Mouse (Mus musculus) midbrain, embryonic 13.5 days (tissue): ENCODE measurements around the gene Cask. TPM values are rescaled to one million over a fixed set of nuclear protein-coding genes. Genes with fewer than 3 reads are reported as not detected.
"Not testable (repeated sequence)": the region's sequence is repeated elsewhere in the genome, so short reads cannot be mapped to it uniquely, and the experiment has no call there.

Source experiments
- ATAC-seq: fragments of 200-750 bp; cut with Nextera tagmentation; 2 replicates; pipeline ENCODE4 v1.8.0; 2017; ENCODE audit warnings: mild to moderate bottlenecking, moderate TSS enrichment, moderate library complexity
- H3K27ac ChIP-seq: fragments of 300-500 bp; sonication (generic); 2 replicates; pipeline ENCODE4 v1.5.1; 2015; ENCODE audit warnings: inconsistent platforms, mild to moderate bottlenecking, moderate library complexity
- H3K27me3 ChIP-seq: fragments of 300-500 bp; sonication (generic); 2 replicates; pipeline ENCODE4 v1.6.1; 2015; ENCODE audit warnings: mild to moderate bottlenecking, inconsistent platforms
- H3K36me3 ChIP-seq: fragments of 300-500 bp; sonication (generic); 2 replicates; pipeline ENCODE4 v1.6.1; 2015; ENCODE audit warnings: mild to moderate bottlenecking, inconsistent platforms
- H3K4me1 ChIP-seq: fragments of 300-500 bp; sonication (generic); replicated peaks from 2 replicates; pipeline ENCODE4 v1.6.1; 2015; ENCODE audit warnings: inconsistent platforms
- H3K4me2 ChIP-seq: fragments of 300-500 bp; sonication (generic); replicated peaks from 2 replicates; pipeline ENCODE4 v1.6.1; 2015; ENCODE audit warnings: moderate library complexity, mild to moderate bottlenecking, inconsistent platforms
- H3K4me3 ChIP-seq: fragments of 300-500 bp; sonication (generic); replicated peaks from 2 replicates; pipeline ENCODE4 v1.5.1; 2015; ENCODE audit warnings: mild to moderate bottlenecking, inconsistent platforms
- H3K9ac ChIP-seq: fragments of 300-500 bp; sonication (generic); replicated peaks from 2 replicates; pipeline ENCODE4 v1.6.1; 2015; ENCODE audit warnings: mild to moderate bottlenecking, inconsistent platforms
- H3K9me3 ChIP-seq: fragments of 300-500 bp; sonication (generic); 2 replicates; pipeline ENCODE4 v1.6.1; 2016; ENCODE audit warnings: mild to moderate bottlenecking, inconsistent platforms
- WGBS: fragments of 180-500 bp; shearing (Covaris S2); methylation state at CpG from one replicate; pipeline ENCODE4 v1.1.7; 2015; 5-methylcytosine and 5-hydroxymethylcytosine counted together
- polyA plus RNA-seq: library from polyadenylated mRNA; unstranded; fragments of >200 nt; fragmentation: Nextera tagmentation; extraction: Ambion mirVana; gene quantifications from 2 replicates; pipeline ENCODE4 v1.2.1, GENCODE M21; 2015

Cask gene
- polyA plus RNA-seq, 1 experiment from 2014 or later, result 45.7 TPM

DNA sequence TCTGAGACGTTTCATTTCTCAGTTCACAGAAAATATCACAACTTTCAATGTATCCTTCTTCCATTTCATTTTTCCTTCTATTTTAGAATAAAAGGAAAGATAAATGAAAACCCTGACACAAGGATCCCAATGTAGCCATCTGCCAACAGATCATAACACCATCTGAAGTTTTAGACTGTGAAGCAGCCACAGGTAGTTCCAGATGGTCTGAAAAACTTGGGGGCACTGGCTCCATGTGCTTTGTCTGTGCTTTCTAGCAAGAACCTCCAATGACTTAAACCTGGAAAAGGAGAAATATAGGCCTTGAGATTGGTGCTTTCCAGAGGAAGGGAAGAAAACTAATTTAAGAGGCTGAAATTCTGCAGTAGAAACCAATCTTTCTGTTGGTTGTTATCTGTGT is 28.4 kb downstream of the Cask start:
- no peaks in the 10 kb centered on the region for H3K27me3 ChIP-seq
- 80% methylated on average over 1 of the region's 1 CpGs for WGBS
- no peak for ATAC-seq

DNA sequence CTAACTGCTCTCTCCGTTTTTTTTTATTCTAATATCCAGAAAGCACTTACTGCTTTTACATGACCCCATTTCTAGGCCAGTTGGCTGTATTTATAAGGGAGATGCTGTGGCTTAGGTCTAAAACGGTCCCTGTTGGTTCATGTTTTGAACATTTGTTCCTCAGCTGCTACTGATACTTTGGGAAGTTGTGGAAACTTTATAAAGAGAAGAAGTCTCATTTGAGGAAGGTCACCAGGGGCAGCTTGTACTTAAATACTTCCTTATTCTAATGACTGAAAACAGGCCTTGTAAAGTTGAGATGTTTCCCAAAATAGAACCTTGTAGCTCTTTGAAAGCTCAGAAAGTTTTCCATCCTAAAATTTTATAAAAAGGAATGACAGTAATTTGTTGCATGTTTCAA is 52.4 kb downstream of the Cask start:
- WGBS, result 82% methylated on average over 2 of the region's 2 CpGs
- Histone ChIP-seq H3K4me2 (no peak overlapping the region), H3K9me3 (no peaks in the 10 kb centered on the region), H3K27ac (no peak overlapping the region), H3K27me3 (no peaks in the 10 kb centered on the region), H3K4me3 (no peak overlapping the region), H3K4me1 (no peaks in the 10 kb centered on the region), H3K36me3 (no peaks in the 10 kb centered on the region), H3K9ac (no peak overlapping the region)
- ATAC-seq, result no peak

More for the DNA sequence above, 28.4 kb downstream of the Cask start:
- Histone ChIP-seq H3K4me2 (no peak overlapping the region), H3K36me3 (no peaks in the 10 kb centered on the region), H3K4me1 (no peaks in the 10 kb centered on the region), H3K4me3 (no peak overlapping the region), H3K9me3 (no peaks in the 10 kb centered on the region), H3K9ac (no peak overlapping the region), H3K27ac (no peak overlapping the region)

DNA sequence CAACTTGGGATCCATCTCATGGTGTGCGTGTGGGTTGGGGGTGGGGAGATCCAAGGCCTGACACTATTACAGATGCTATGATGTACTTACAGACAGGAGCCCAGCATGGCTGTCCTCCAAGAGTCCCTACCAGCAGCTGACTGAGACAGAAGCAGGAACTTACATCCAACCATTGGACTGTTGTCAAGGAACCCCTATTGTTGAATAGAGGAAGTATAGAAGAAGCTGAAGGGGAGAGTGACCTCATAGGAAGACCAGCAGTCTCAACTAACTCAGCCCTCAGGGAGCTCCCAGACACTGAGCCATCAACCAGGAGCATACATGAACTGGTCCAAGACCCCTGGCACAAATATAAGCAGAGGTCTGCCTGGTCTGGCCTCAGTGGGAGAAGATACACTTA is 85.5 kb downstream of the Cask start:
- WGBS, result 91% methylated on average over 1 of the region's 1 CpGs
- H3K4me1 ChIP-seq, result no peaks in the 10 kb centered on the region

DNA sequence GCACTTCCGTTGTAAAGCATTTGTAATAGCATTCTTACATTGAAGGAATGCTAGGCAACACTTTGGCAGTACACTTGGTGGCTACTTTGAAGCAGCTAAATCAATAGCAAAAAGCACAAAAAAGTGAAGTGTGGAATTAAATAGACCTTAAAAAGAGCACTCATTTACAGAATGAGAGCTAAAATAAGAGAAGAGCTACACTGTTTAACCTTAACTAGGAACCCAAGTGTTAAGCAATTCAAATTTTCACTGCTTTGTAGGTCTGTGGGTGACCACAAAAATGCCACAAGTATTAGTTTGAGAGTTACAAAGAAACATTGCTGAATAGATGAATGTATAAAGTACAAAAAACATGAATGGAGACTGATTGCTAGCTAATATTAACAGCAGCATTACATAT is 86.1 kb downstream of the Cask start:
- Histone ChIP-seq H3K27ac (no peak overlapping the region), H3K36me3 (no peaks in the 10 kb centered on the region), H3K4me2 (no peak overlapping the region), H3K9ac (no peak overlapping the region), H3K9me3 (no peaks in the 10 kb centered on the region), H3K4me3 (no peak overlapping the region), H3K4me1 (no peaks in the 10 kb centered on the region), H3K27me3 (no peaks in the 10 kb centered on the region)
- ATAC-seq, result no peak
- 73% methylated on average over 1 of the region's 1 CpGs for WGBS

More for the DNA sequence above, 85.5 kb downstream of the Cask start:
- no peak for ATAC-seq
- Histone ChIP-seq H3K27ac (no peak overlapping the region), H3K4me2 (no peak overlapping the region), H3K4me3 (no peak overlapping the region), H3K9me3 (no peaks in the 10 kb centered on the region), H3K36me3 (no peaks in the 10 kb centered on the region), H3K27me3 (no peaks in the 10 kb centered on the region), H3K9ac (no peak overlapping the region)

DNA sequence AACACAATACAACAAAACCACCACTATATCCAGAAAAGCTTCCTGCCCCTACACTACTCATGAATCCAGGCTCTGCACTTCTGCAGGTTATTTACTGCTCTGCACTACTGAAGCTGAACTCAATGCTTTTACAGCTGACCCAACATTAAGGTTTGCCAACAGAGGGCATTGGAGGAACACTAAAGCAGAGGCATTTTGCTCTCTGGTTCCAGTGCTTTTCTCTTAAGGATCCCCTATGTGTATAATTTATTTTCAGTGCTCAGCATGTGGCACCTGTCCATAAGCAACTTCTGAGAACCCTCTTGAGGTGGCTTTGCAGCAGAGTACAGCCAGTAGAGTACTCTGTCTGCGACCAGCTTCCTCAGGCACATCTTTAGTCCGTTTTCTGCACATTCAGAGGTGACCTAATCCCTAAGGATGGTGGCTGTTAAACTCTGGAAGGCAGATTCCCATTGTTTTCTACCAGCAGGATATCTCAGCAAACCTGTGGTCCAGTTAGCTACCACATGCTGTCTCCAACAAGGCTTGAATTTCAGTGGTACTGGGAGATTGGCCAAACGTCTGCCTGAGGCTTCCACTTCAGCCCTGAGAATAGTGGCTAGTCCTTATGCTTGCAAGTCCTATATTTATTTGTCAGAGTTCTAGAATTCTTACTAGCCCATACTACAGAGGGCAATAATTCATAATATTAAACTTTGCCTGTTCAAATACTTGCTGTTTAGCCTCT is 93.7 kb downstream of the Cask start:
- no peaks in the 10 kb centered on the region for H3K27me3 ChIP-seq
- ATAC-seq, result no peak
- H3K4me3 ChIP-seq, result no peak overlapping the region
- no peaks in the 10 kb centered on the region for H3K9me3 ChIP-seq
- no peaks in the 10 kb centered on the region for H3K4me1 ChIP-seq
- H3K4me2 ChIP-seq, result no peak overlapping the region
- H3K27ac ChIP-seq, result no peak overlapping the region
- 9% methylated on average over 3 of the region's 3 CpGs for WGBS
- no peaks in the 10 kb centered on the region for H3K36me3 ChIP-seq
- H3K9ac ChIP-seq, result no peak overlapping the region

DNA sequence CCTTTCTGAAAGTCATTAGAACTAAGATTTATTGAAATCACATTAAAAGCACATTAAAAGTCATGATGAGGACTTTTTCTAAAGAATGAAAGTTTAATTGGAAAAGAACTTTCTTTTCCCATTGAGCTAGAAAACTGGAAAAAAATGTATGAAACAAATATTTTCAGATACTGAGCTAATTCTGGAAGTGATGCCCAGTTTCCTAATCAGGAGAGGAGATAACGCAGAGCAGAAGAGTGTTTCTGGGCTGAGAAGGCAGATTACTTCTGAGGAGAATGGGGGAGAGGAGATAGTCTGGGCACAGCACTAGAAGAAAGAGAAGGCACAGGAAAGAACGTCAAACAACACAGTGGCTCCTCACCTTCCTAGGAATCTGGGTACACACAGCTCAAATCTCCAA is 110.1 kb downstream of the Cask start:
- ATAC-seq, result no peak
- Histone ChIP-seq H3K9ac (no peak overlapping the region), H3K27me3 (no peaks in the 10 kb centered on the region), H3K4me1 (no peaks in the 10 kb centered on the region), H3K9me3 (no peaks in the 10 kb centered on the region), H3K27ac (no peak overlapping the region), H3K4me2 (no peak overlapping the region), H3K36me3 (no peaks in the 10 kb centered on the region), H3K4me3 (no peak overlapping the region)
- WGBS, result 71% methylated on average over 2 of the region's 2 CpGs

DNA sequence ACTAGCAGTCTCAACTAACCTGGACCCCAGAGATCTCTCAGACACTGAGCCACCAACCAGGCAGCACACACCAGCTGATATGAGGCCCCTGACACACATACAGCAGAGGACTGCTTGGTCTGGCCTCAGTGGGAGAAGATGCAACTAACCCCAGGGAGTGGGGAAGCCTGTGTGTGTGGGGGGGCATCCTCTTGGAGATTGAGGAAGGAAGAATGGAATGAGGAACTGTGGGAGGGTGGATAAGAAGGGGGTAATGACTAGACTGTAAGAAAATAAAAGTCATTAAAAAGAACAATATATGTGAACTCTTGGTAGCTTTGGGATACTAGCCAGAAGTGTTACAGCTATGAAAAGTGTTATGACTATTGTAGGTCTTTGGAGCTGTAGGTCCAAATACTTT is 120.4 kb downstream of the Cask start:
- H3K27ac ChIP-seq, ATAC-seq, H3K9ac ChIP-seq, H3K4me3 ChIP-seq, H3K9me3 ChIP-seq, H3K4me2 ChIP-seq, H3K4me1 ChIP-seq, H3K27me3 ChIP-seq, H3K36me3 ChIP-seq: not testable (repeated sequence)

DNA sequence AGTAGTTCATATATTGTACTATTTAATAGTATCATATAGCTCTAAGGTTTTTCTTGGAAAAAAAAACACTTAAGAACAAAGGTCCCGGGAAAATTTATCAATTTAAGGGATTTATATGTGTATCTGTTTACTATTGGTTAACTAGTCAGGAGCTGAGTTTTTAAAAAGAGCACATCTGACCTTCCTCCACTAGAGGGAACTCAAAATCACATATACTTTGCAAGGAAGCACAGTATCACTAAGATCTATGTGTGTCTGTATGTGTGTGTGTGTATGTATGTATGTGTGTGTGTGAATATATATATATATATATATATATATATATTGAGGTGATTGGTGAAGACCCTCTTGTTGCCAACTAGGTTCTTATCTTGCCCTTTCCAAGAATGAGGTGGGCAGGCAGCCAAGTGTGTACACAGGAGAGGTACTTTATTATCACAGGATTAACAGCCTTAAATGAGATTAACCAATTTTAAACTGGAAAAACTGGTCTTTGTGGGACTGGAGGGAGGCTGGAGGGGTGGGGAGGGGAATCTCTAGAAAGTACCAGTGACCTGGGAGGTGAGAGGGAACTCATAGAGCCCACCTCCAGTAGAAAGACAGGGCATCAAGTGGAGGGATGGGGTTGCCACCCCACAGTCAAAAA is 121.2 kb downstream of the Cask start:
- no peak overlapping the region for H3K4me3 ChIP-seq
- no peaks in the 10 kb centered on the region for H3K4me1 ChIP-seq
- H3K27ac ChIP-seq, result no peak overlapping the region
- H3K9me3 ChIP-seq, result no peaks in the 10 kb centered on the region
- H3K27me3 ChIP-seq, result no peaks in the 10 kb centered on the region
- H3K9ac ChIP-seq, result no peak overlapping the region
- no peak for ATAC-seq
- WGBS, result 75% methylated on average over 1 of the region's 1 CpGs
- H3K36me3 ChIP-seq, result no peaks in the 10 kb centered on the region
- no peak overlapping the region for H3K4me2 ChIP-seq

DNA sequence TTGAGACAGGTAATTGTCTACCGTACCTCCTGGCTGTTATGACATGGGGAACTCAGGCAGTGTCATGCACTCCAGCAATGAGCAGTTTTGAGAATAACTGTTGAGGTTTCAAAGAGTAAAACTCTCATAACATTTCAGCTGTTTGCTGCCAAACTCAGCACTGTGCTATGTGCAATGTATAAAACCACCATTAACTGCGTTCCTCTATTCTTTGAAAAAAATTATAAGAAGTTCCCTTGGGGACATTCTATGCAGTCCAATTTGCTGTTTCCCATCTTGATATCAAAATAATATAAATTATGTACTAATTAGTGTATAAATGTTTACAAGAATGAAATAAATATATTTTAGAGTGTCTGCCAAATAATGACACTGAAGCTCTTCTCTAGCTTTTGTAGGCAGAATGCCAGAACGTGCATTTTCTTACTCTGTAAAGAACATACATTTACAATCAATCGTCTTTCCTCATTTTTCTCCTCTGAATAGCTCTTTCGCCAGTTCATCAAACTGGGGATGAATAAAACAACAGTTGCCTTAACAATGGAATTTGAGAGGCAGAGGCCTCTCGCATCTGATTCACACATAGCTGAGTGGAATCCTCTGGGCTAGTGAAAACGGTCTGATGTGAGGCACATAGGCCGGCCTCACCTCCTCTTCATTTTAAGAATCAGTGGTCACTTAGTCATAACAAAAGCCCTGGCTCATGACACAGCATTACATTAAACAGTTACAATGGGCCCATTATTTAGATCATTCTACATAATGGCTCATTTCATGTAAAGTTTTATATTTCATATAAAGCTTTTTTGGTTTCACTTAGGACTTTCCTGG is 125.4 kb downstream of the Cask start:
- H3K4me1 ChIP-seq, result no peaks in the 10 kb centered on the region
- no peaks in the 10 kb centered on the region for H3K36me3 ChIP-seq
- H3K9ac ChIP-seq, result no peak overlapping the region
- H3K27me3 ChIP-seq, result no peaks in the 10 kb centered on the region
- no peak for ATAC-seq
- H3K4me2 ChIP-seq, result no peak overlapping the region
- no peak overlapping the region for H3K27ac ChIP-seq
- no peaks in the 10 kb centered on the region for H3K9me3 ChIP-seq
- H3K4me3 ChIP-seq, result no peak overlapping the region
- 53% methylated on average over 8 of the region's 8 CpGs for WGBS

DNA sequence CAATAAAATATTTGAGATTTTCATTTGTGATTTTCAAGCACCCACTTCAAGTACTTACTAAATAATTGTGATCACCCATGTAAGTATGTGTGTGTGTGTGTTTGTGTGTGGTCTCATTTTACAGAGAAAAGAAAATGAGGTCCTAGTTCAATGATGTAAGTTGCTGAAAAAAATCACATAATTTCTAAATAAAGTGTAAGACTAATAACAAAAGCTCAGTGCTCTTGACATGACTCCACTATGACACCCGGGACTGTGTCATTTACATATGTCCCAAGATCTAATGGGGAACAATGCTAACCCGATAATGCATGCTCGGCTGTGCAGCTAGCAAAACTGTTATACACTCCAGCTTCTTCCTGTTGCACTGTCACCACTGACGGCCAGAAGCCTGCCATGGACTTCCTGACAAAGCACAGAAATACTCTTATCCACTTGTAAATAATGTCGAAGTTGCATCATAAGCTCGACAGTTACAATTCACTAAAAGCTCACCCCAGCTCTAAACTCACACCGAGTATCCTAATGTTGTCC is 130.8 kb downstream of the Cask start:
- Histone ChIP-seq H3K27me3 (no peaks in the 10 kb centered on the region), H3K36me3 (no peaks in the 10 kb centered on the region), H3K9ac (no peak overlapping the region), H3K27ac (no peak overlapping the region), H3K4me1 (no peaks in the 10 kb centered on the region), H3K4me3 (no peak overlapping the region), H3K4me2 (no peak overlapping the region), H3K9me3 (no peaks in the 10 kb centered on the region)
- no peak for ATAC-seq
- WGBS, result 69% methylated on average over 7 of the region's 7 CpGs

DNA sequence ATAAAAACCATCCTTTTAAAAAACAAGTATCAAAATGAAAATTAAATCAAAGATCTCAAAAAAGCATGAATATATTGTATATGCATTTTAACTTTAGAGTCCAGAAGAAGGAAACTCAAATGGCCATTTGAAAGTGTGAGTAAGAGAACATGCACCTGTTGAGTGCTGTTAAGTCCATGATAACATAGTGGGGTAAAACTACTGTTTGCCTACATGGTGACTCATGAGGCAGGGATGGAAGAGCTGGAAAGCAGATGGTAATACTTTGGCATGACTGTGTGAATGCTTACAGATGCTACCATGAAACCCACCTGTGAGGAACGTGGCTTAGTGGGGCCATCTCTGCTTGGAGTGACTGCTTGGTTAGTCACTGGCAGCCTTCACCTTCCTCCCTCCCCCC is 132.9 kb downstream of the Cask start:
- no peak overlapping the region for H3K4me2 ChIP-seq
- no peak overlapping the region for H3K9ac ChIP-seq
- no peak for ATAC-seq
- no peaks in the 10 kb centered on the region for H3K9me3 ChIP-seq
- no peaks in the 10 kb centered on the region for H3K4me1 ChIP-seq
- H3K4me3 ChIP-seq, result no peak overlapping the region
- H3K36me3 ChIP-seq, result no peaks in the 10 kb centered on the region
- no peaks in the 10 kb centered on the region for H3K27me3 ChIP-seq
- H3K27ac ChIP-seq, result no peak overlapping the region
- WGBS, result 78% methylated on average over 1 of the region's 1 CpGs
